Mouse (Mus musculus): Measurements from ENCODE around the gene Atp11a.

The Atp11a gene

GRCm38 (mm10) chr8:12756391-12757157 lies at the start of gene Atp11a:
TSS of gene Atp11a (plus strand) at chr8:12757014.
- DNase-seq (ENCODE audit: low spot score) = peak; percentile 78

DNA sequence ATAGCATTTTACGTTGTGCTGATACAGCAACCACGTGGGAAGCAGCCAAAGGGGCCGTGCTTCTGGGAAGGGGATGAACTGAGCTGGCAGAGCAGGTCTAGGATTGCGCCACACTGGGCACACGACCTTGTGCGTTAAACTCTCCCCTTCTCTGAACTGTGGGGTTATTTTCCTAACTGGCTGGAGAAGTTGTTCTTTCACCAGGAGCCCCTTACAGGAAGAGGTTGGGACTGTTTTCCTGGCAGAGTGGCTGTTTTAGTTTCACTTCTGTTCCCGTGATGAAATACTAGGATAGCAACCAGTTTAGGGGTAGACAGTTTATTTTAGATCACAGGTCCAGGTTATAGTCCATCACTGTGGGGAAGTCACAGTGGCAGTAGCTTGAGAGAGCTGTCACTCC lies 45.2 kb upstream of the Atp11a start:
- DNase-seq (ENCODE audit: low spot score) = no peak

DNA sequence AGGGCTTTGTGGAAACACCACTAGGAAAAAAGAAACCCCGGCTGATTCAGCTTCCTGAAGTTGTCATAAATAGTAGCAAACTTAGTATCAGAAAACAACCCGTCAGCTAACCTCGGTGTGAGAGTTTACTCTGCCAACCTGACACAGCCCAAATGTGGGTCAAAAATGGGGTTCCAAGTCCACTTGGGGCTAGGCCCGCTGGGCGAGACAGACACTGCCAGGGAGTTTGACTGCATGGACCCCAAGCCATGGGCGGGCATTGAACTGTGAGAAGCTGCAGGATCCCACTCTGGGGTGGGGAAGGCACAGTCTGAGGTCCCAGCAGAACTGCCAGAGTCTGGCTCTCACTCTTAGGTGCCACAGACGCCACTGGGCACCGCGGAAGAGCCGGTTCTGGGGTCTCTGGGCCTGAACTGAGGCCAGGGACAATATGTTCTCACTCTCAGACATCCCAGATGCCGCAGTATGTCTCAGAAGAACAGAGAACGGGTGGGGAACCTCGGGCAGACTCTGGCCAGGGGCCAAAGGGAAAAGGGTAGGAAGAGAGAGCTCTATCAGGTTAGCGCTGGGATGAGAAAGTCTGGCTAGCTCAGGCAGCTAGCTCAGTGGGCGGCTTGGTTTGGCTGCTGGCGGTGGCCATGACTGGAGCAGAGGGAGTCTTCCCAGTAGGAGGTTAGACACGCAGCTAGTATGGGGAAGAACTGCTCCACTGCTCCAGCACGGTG lies 40.8 kb upstream of the Atp11a start:
- DNase-seq (ENCODE audit: low spot score) = no peak

DNA sequence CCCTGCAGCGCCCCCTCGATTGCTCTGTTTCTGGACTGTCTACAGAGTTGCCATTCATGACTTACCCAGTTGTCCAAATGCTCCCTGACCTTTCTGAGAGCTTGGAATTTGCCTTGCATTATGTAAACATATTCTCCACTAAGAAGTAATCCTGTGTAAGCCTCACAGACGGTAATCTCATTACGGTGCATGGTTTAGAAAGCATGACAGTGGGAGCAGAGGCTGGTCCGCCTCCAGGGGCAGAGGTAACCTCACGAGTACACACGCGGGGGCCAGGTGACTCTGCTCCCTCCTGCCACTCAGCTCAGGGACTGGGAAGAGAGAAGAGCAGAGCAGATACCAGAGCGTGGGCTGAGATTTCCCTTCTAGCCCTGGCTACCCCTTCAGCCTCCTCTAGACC lies 37.7 kb upstream of the Atp11a start:
- DNase-seq (ENCODE audit: low spot score) = no peak

DNA sequence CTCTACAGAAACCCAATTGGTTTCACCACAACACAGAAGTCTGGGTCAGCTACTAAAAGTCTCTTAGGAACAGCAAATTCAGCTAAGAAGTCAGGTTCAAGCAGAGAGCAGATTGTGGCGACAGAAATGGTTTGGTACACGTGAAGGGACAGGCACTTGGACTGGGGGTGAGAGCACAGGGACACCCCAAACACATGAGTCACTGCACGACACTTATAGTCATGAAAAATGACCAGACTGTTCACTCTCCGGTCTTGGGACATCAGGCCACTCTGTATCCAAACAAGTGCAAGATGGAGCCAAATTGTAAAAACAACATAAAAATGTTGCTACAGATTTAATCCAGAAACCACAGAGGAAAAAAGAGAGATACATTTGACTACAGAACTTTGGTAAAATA lies 28.2 kb upstream of the Atp11a start:
- DNase-seq (ENCODE audit: low spot score) = no peak

DNA sequence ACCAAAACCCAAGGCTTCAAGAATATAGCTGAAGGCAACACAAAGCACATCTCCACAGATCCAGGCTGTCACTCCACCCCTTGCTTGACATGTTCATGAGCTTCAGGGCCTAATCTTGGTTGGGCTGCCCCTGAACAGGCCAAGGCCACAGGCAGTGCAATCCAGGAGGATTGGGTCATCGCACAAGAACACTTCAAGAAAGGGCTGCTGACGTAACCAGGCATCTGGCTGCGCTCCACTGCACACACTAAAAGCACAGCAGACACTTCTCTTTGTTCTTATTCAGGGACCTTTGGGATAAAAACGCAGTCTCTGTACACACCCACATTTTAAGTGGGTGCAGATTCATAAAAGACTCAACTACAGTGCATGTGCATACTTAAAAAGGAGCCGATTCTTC lies 26.0 kb upstream of the Atp11a start:
- no peak for DNase-seq (ENCODE audit: low spot score)

DNA sequence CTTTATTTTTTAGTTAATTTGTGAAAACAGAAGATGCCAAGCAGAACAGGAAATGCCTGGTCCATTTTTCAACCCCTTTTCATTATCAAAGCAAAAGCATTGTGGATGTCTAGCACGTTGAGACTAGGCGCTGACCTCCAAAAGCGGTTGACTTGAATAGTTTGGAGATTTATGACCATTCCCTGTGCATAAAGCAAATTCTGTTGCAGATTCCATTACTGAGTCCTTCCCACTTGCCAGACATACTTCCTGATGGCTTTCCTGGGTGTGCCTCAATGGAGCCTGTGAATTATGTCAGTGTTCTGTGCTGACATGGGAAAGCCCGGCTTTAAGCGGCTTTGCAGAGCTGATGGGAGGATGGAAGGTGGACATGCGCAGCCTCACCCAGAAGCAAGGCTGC lies 24.4 kb upstream of the Atp11a start:
- DNase-seq (ENCODE audit: low spot score) = no peak

GRCm38 (mm10) chr8:12739113-12739512 lies 17.7 kb upstream of the Atp11a start:
- no peak for DNase-seq (ENCODE audit: low spot score)

GRCm38 (mm10) chr8:12743390-12743789 lies 13.4 kb upstream of the Atp11a start:
- no peak for DNase-seq (ENCODE audit: low spot score)

DNA sequence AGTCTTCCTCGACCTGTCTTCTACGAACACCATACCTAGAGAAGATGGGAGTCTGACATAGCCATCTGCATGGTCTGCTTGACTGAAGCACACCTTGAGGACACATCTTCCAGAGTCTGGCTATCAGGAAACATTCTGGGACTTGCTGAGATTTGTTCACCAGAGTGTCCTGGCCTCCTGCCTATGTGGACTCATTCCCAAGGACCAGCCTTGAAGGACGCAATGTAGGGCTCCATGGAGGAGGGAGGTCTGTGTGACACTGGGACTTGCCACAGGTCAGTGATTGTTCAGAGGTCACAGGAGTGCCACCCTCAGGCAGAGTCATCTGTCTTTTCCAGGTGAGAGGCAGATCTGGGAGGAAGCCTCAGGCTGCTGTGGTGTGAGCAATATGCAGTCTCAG lies 8.6 kb upstream of the Atp11a start:
- no peak for DNase-seq (ENCODE audit: low spot score)

DNA sequence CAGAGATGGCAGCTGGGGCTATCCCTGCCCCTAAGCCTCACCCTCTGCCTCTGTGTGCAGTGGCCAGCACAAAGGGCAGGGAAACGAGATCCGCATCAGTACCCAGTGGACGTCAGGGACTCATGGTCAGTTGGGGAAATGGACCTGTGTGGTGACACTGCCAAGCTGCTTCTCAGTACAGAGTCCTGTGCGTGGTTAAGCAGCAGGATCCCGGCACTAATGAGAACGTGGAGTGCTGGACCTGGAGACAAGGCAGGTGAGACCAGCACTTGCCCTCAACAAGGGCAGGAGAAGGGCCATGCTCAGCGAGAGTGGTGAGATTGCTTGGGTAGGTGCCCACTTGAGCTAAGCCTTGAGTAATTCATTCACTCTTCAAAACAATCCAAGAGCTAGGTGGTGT lies 7.7 kb upstream of the Atp11a start:
- no peak for DNase-seq (ENCODE audit: low spot score)

- DNase-seq (ENCODE audit: low spot score) = no peak
These were observed 3.8 kb upstream of the Atp11a start for GRCm38 (mm10) chr8:12753054-12753453.

GRCm38 (mm10) chr8:12754115-12754514 lies 2.7 kb upstream of the Atp11a start:
- DNase-seq (ENCODE audit: low spot score) = no peak

DNA sequence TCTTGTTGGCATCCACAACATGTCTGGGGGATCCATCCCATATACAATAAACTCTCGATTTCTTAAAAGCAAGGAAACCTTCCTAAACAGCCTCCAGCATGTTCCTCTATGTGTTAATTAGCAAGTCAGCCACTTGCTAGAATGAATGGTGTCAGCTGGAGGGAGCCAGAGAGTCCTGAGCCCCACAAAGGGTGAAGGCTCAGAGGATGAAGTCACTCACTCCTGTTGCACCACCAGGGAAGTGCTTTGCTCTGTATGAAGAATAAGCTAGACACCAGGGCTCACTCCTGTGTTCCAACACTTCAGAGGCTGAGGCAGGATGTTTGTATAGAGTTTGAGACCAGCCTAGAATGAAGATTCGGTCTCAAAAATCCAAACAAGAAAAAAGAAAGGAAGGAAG lies 1.5 kb upstream of the Atp11a start:
- peak; percentile 12 for DNase-seq (ENCODE audit: low spot score)

DNA sequence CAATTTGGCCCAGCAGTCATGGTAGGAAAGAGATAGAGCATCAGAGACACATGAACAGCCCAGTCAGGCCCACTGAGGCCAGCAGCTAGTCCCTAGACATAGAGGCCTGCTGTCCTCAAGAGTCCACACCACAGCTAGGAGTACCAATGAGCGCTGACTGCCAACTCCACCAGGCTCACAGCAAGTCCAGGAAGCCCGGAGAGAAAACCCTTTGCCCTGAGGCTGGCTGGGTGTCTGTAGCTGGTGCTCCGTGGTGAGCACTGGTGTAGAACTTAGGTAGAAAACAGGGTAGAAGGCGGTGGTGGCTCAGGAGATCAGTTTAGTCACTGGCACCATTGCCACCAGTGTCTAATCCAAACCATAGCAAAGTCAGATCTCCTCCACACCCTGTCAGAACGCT lies 988 bp upstream of the Atp11a start:
- DNase-seq (ENCODE audit: low spot score) = no peak

DNA sequence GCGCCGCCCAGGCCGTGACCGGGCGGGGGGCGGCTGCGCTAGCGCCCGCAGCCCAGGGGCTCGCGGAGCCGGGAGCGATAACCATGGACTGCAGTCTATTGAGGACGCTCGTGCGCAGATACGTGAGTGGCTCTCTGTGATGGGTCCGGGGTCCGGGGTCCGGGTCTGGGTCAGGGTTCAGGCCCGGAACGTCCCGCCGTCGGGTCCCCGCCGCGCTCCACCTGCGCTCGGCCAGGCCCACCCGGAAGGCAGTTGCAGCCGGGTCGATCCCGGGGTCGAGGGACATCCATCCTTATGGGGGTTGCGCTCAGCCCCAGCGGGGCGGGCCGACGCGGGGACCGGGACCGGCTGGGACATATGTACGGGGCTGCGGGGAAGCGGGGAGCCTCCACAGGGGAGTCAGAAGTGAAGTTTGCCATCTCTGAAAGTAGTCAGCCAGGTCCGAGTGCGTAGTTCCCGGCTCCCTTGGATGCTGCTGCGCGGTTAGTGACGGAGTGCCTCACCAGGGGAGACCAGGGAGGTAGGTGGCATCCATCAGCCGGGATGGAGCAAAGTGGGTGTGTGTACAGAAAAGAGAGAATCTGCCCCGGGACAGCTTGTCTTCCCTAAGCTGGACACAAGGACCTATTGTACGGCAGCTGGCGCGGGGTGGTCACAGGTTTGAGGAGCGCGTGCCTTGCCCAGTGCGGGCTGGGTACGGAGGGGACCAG lies 572 bp downstream of the Atp11a start:
- DNase-seq (ENCODE audit: low spot score) = peak; percentile 23

GRCm38 (mm10) chr8:12759963-12760362 lies 3.1 kb downstream of the Atp11a start:
- DNase-seq (ENCODE audit: low spot score) = no peak

- no peak for DNase-seq (ENCODE audit: low spot score)
These were observed 5.1 kb downstream of the Atp11a start for GRCm38 (mm10) chr8:12761873-12762272.

- no peak for DNase-seq (ENCODE audit: low spot score)
These were observed 6.8 kb downstream of the Atp11a start for GRCm38 (mm10) chr8:12763565-12764108.

DNA sequence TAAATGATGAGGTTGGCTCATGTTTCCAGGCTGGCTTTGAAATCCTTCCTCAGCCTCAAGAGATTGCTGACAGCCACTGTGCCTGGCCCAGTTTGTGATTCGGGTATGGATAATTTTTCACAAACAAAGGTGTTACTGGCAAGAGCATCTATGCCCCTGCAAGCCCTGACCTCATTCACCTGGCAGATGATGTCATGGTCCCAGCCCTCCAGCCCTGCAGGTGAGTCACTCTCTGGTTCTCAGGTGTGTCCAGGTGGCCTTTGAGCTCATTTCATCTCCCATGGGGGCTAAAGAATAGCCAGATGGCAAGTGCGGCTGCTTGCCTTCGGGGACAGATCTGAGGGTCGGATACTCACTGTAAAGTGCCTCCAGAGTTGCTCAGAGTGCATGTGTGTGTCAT lies 8.2 kb downstream of the Atp11a start:
- no peak for DNase-seq (ENCODE audit: low spot score)

- DNase-seq (ENCODE audit: low spot score) = no peak
These were observed 10.4 kb downstream of the Atp11a start for GRCm38 (mm10) chr8:12767176-12767575.

DNA sequence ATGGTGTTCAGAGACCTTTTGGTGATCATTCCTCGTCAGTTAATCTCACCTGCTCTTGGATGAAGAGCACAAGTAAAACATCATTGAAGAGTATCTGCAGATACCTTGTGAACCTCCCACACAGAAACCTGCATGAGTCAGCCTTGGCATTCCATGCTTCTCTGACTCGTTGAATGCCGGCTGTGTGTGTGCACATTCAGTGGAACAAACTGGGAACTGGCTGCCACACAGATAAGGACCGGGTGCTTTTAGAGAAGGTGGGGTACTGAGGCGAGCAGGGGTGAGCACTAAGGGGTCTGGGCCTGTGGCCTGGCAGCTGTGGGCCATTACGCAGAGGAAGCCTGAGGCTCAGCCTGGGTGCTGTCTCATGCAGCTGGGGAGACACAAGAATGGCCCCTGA lies 11.9 kb downstream of the Atp11a start:
- DNase-seq (ENCODE audit: low spot score) = no peak

GRCm38 (mm10) chr8:12769296-12769695 lies 12.5 kb downstream of the Atp11a start:
- DNase-seq (ENCODE audit: low spot score) = no peak

Data from T-cell, adult 2 months (primary cell).